Mouse (Mus musculus) gastrocnemius, postnatal 25 days (tissue): ENCODE measurements around the gene B3galt2. TPM values are rescaled to one million over a fixed set of nuclear protein-coding genes. Genes with fewer than 3 reads are reported as not detected.

Experiments
- DNase-seq: peaks from one replicate; pipeline ENCODE4 v3.0.0; 2022
- total RNA-seq, 2 experiments: library from RNA; stranded (reverse); gene quantifications; 1 replicate in 1 of 2; 2 replicates in 1 of 2; pipeline ENCODE4 v1.2.3; 2021

Gene B3galt2
- total RNA-seq, 2 experiments from 2014 or later: 0.97 to 3.3 TPM

DNA sequence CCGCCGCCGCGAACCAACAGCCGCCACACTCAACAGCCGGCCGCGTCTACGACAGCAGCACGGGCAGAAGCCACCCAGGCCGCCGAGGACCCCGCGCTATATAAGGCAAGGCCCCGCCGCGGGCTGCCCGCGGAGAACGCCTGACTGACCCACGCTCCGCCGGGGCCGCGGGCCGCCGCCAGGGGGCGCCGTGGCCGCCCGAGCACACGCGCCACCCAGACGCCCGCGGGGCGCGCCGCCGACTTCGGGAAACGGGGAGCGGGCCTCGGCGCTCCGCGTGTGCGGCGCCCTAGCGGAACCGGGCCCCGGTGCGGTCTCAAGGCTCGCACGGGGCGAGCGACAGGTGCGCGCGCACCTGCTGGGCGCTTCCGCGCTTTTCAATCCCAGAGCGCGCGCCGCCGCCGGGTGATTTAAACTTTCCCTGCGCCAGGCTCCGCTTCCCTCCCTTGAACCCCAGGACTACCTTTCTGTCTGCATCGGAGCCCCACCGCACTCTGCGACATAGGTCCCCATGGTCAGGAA lies 62.3 kb downstream of the B3galt2 start, which contains the start of gene Cdc73:
Gene Cdc73, minus strand, starts transcription at position 153 of the 522 bp plus-strand sequence.
- DNase-seq: peak; percentile 91

Other genes starting within 250 kb of the B3galt2 start
- 10 to 100 TPM; 36.0 to 36.6 TPM for gene Cdc73, start 62.2 kb downstream of the B3galt2 start, total RNA-seq
- 10 to 100 TPM; 73.2 to 79.5 TPM for gene Glrx2, start 75.7 kb downstream of the B3galt2 start, total RNA-seq
- 1 to 10 TPM; 2.5 to 3.1 TPM for gene Trove2, start 136.4 kb downstream of the B3galt2 start, total RNA-seq
- gene Uchl5, start 136.6 kb downstream of the B3galt2 start, total RNA-seq: 10 to 100 TPM; 23.3 to 23.9 TPM